Mouse (Mus musculus): ENCODE measurements at regions not wholly inside any gene's neighbourhood (a gene's known extent, or its start where the extent isn't known, plus 50 kb on each side); places are given as distances from the start of the nearest gene placed in this dataset.

- TF ChIP-seq E2F4 (IDR thresholded peaks at IDR 0.05; ENCODE audit: insufficient read depth) (no peak), POLR2A (IDR thresholded peaks at IDR 0.05; ENCODE audit: insufficient read length, low read depth) (no peak), MYOG (IDR thresholded peaks at IDR 0.05; ENCODE audit: control insufficient read depth in 1 of 3, insufficient read depth in 1 of 3, insufficient read length in 2 of 3, low read depth in 2 of 3) (no peak)
Observed at GRCm38 (mm10) chr4:10155705-10156390, 718.5 kb upstream of the 2610301B20Rik start.

Measured in myocyte (in vitro differentiated cells).